Mouse (Mus musculus) liver, adult 2 months (tissue): ENCODE results near the gene B3gnt3.

Experiments
- CTCF ChIP-seq: fragments of 200-500 bp; IDR thresholded peaks from 2 replicates; pipeline ENCODE4 v1.5.1; 2011; ENCODE audit warnings: low read depth, low read length, control low read depth
- POLR2A ChIP-seq: fragments of 200-500 bp; IDR thresholded peaks from 2 replicates; pipeline ENCODE4 v1.6.1; 2011; ENCODE audit warnings: low read length, control low read depth; ENCODE audit not compliant: insufficient read depth; ENCODE audit errors: extremely low read depth

GRCm38 (mm10) chr8:71657816-71658215 lies 43.8 kb downstream of the B3gnt3 start:
- no peak for TF ChIP-seq CTCF
- TF ChIP-seq POLR2A = no peak
